Mouse (Mus musculus): ENCODE measurements at regions not wholly inside any gene's neighbourhood (a gene's known extent, or its start where the extent isn't known, plus 50 kb on each side); places are given as distances from the start of the nearest gene placed in this dataset.

DNA sequence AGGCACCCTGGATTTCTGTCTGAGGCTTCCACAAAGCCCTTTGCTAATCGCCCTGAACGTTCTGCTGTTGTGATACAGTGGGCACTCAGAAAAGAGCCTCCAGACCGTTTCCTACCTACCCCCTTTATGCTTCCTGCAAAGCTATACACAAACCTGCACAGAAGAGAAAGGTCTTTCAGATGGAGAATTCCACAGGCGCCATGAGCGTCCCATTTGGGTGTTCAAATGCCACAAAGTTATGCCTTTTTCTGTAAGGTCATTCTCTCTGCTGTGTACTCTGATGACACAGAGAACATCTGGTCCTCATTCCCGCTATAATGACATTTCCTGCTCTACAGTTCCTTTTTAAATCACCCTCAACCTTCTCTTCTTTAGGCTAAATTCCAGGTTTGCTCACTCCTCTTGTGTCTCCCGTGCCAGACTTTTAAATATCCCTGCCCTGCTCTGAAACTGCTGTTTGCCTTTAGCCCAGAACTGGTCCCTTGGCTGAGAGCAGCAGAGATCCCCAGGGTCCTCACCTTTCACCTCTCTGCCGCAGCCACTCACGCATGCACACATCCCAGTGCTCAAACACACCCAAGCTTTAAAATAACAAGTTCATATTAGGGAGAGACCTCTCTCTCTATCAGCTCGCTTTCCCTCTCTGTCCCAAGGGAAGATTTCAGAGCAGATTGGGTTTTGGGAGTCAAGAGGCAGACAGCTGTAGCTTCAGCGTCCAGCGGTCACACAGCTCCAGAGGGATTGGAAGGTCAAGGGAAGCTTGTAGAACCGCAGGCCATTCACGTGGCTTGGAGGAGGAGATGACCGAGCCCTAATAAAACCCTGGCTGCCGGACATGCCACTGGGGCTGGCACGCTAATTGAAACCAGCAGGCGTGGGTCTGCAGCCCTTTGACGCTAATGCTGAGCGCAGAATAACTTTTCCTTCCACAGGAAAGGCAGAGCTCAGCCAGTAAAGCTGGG lies 543.9 kb downstream of the Gja1 start:
- no peak overlapping the region for H3K9ac ChIP-seq
- peak overlapping the region; percentile 16; the same call in 1 of the 2 replicates for H3K4me2 ChIP-seq (replicated peaks)
- H3K27ac ChIP-seq = no peak overlapping the region
- H3K4me3 ChIP-seq = no peak overlapping the region
- 0 out of 2 replicates have a peak, but pooled peaks cover 6% of the 10 kb centered on the region for H3K4me1 ChIP-seq
- no peak for ATAC-seq (ENCODE audit: low FRiP score)
- no peaks in the 10 kb centered on the region for H3K9me3 ChIP-seq (replicated peaks)
- no peaks in the 10 kb centered on the region for H3K36me3 ChIP-seq
- H3K27me3 ChIP-seq = no peaks in the 10 kb centered on the region
- 54% methylated on average over 20 of the region's 20 CpGs for WGBS

- Histone ChIP-seq H3K4me1 (no peaks in the 10 kb centered on the region), H3K4me3 (no peak overlapping the region), H3K9me3 (replicated peaks) (no peaks in the 10 kb centered on the region), H3K9ac (no peak overlapping the region), H3K4me2 (replicated peaks) (no peak overlapping the region), H3K27ac (no peak overlapping the region), H3K36me3 (no peaks in the 10 kb centered on the region), H3K27me3 (no peaks in the 10 kb centered on the region)
- WGBS = 92% methylated on average over 4 of the region's 4 CpGs
- ATAC-seq (ENCODE audit: low FRiP score) = no peak
These were observed 551.0 kb upstream of the Hsf2 start for GRCm38 (mm10) chr10:56935174-56935573.

- Histone ChIP-seq H3K4me2 (replicated peaks) (no peak overlapping the region), H3K27me3 (no peaks in the 10 kb centered on the region), H3K4me3 (no peak overlapping the region), H3K36me3 (no peaks in the 10 kb centered on the region), H3K27ac (no peak overlapping the region), H3K4me1 (no peaks in the 10 kb centered on the region), H3K9me3 (replicated peaks) (no peaks in the 10 kb centered on the region), H3K9ac (no peak overlapping the region)
- 50% methylated on average over 4 of the region's 4 CpGs for WGBS
- ATAC-seq (ENCODE audit: low FRiP score) = no peak
These were observed 544.2 kb upstream of the Hsf2 start for GRCm38 (mm10) chr10:56941972-56942371.

DNA sequence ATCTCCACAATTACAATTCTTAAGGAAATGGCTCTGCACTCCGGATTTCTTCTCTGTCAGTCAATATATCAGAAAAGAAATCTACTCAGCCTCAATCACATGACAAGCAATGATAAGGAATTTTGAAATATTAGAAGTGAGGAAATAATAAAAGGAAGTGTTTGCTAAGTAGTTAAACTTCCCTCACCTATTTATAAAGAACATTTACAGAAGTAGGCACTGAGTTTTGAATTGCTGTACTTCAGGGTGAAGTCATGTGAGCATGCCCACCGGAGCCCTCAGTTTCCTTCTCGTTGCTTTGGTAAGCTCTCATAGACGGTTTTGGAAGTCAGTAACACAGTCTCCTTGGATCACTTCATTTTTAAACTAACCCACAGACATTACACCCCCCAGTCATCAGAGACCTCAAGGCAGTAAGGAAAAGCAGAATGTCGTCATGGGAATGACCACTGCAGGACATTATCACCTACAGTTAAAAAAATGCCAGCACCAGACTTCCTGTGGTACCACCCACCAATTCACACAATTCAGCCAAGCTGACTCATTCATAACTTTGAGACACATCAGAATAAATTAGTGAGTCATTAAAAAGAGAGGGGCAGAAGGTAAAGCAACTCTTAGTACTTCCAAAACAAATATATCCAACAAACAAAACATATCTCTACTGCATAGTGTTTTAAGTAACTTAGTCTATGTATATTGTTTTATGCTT lies 541.6 kb upstream of the Hsf2 start:
- H3K4me3 ChIP-seq = no peak overlapping the region
- H3K36me3 ChIP-seq = no peaks in the 10 kb centered on the region
- H3K4me2 ChIP-seq (replicated peaks) = no peak overlapping the region
- no peak overlapping the region for H3K27ac ChIP-seq
- WGBS = 81% methylated on average over 5 of the region's 5 CpGs
- ATAC-seq (ENCODE audit: low FRiP score) = no peak
- no peak overlapping the region for H3K9ac ChIP-seq
- H3K27me3 ChIP-seq = no peaks in the 10 kb centered on the region
- no peaks in the 10 kb centered on the region for H3K9me3 ChIP-seq (replicated peaks)
- no peaks in the 10 kb centered on the region for H3K4me1 ChIP-seq

DNA sequence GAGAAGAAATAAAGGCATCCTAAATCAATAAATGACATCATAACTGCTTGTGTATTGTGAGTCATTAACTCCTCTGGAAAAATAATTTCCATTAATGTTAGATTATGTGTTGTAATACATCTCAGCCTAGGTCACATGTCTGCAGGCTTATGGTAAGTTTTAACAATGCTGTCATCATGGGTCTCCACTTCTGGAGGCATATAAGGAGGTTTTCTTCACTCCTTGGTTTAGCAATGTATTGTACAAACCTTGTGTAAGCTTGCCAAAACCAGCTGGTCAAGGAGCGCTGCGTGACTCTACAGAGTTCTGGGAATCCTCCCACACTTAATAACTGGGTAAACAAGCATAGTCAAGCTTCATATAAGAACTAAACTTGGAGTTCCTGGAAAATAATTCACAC lies 529.5 kb upstream of the Hsf2 start:
- Histone ChIP-seq H3K36me3 (no peaks in the 10 kb centered on the region), H3K4me1 (no peaks in the 10 kb centered on the region), H3K4me3 (no peak overlapping the region), H3K4me2 (replicated peaks) (no peak overlapping the region), H3K27ac (no peak overlapping the region), H3K27me3 (no peaks in the 10 kb centered on the region), H3K9me3 (replicated peaks) (no peaks in the 10 kb centered on the region), H3K9ac (no peak overlapping the region)
- ATAC-seq (ENCODE audit: low FRiP score) = no peak
- 97% methylated on average over 2 of the region's 2 CpGs for WGBS

- Histone ChIP-seq H3K4me3 (no peak overlapping the region), H3K27me3 (no peaks in the 10 kb centered on the region), H3K4me2 (replicated peaks) (no peak overlapping the region), H3K36me3 (no peaks in the 10 kb centered on the region), H3K9me3 (replicated peaks) (no peaks in the 10 kb centered on the region), H3K4me1 (no peaks in the 10 kb centered on the region), H3K9ac (no peak overlapping the region), H3K27ac (no peak overlapping the region)
- no peak for ATAC-seq (ENCODE audit: low FRiP score)
- 78% methylated on average over 4 of the region's 4 CpGs for WGBS
These were observed 523.9 kb upstream of the Hsf2 start for GRCm38 (mm10) chr10:56962096-56962807.

- WGBS = 85% methylated on average over 3 of the region's 3 CpGs
- no peak for ATAC-seq (ENCODE audit: low FRiP score)
These were observed 523.0 kb upstream of the Hsf2 start for GRCm38 (mm10) chr10:56963215-56963614.

GRCm38 (mm10) chr10:56968913-56969312 lies 517.3 kb upstream of the Hsf2 start:
- ATAC-seq (ENCODE audit: low FRiP score) = no peak
- Histone ChIP-seq H3K9me3 (replicated peaks) (no peaks in the 10 kb centered on the region), H3K9ac (no peak overlapping the region), H3K4me2 (replicated peaks) (no peak overlapping the region), H3K27ac (no peak overlapping the region), H3K27me3 (no peaks in the 10 kb centered on the region), H3K4me3 (no peak overlapping the region), H3K36me3 (no peaks in the 10 kb centered on the region), H3K4me1 (no peaks in the 10 kb centered on the region)
- WGBS = 83% methylated on average over 1 of the region's 1 CpGs

More at GRCm38 (mm10) chr10:56963215-56963614, 523.0 kb upstream of the Hsf2 start:
- Histone ChIP-seq H3K27ac (no peak overlapping the region), H3K4me2 (replicated peaks) (no peak overlapping the region), H3K9ac (no peak overlapping the region), H3K4me1 (no peaks in the 10 kb centered on the region), H3K36me3 (no peaks in the 10 kb centered on the region), H3K27me3 (no peaks in the 10 kb centered on the region), H3K9me3 (replicated peaks) (no peaks in the 10 kb centered on the region), H3K4me3 (no peak overlapping the region)

GRCm38 (mm10) chr10:56974812-56975211 lies 511.4 kb upstream of the Hsf2 start:
- H3K36me3 ChIP-seq = no peaks in the 10 kb centered on the region
- H3K27me3 ChIP-seq = no peaks in the 10 kb centered on the region
- H3K4me1 ChIP-seq = no peaks in the 10 kb centered on the region
- H3K9ac ChIP-seq = no peak overlapping the region
- no peak overlapping the region for H3K4me3 ChIP-seq
- H3K27ac ChIP-seq = no peak overlapping the region
- ATAC-seq (ENCODE audit: low FRiP score) = no peak
- no peaks in the 10 kb centered on the region for H3K9me3 ChIP-seq (replicated peaks)
- 86% methylated on average over 5 of the region's 5 CpGs for WGBS
- no peak overlapping the region for H3K4me2 ChIP-seq (replicated peaks)

GRCm38 (mm10) chr10:56979601-56980000 lies 506.6 kb upstream of the Hsf2 start:
- ATAC-seq (ENCODE audit: low FRiP score) = no peak
- Histone ChIP-seq H3K9ac (no peak overlapping the region), H3K27ac (no peak overlapping the region), H3K4me1 (no peaks in the 10 kb centered on the region), H3K4me2 (replicated peaks) (no peak overlapping the region), H3K27me3 (no peaks in the 10 kb centered on the region), H3K4me3 (no peak overlapping the region), H3K9me3 (replicated peaks) (no peaks in the 10 kb centered on the region), H3K36me3 (no peaks in the 10 kb centered on the region)
- WGBS = 38% methylated on average over 3 of the region's 3 CpGs

- Histone ChIP-seq H3K27me3 (no peaks in the 10 kb centered on the region), H3K4me2 (replicated peaks) (no peak overlapping the region), H3K9me3 (replicated peaks) (no peaks in the 10 kb centered on the region), H3K9ac (no peak overlapping the region), H3K27ac (no peak overlapping the region), H3K36me3 (no peaks in the 10 kb centered on the region), H3K4me3 (no peak overlapping the region), H3K4me1 (no peaks in the 10 kb centered on the region)
- ATAC-seq (ENCODE audit: low FRiP score) = no peak
- WGBS = 64% methylated on average over 3 of the region's 3 CpGs
These were observed 505.4 kb upstream of the Hsf2 start for GRCm38 (mm10) chr10:56980821-56981220.

GRCm38 (mm10) chr10:56982526-56983190 lies 503.5 kb upstream of the Hsf2 start:
- H3K27ac ChIP-seq = no peak overlapping the region
- H3K9me3 ChIP-seq (replicated peaks) = no peaks in the 10 kb centered on the region
- no peaks in the 10 kb centered on the region for H3K36me3 ChIP-seq
- no peak overlapping the region for H3K4me2 ChIP-seq (replicated peaks)
- WGBS = 73% methylated on average over 8 of the region's 8 CpGs
- H3K4me3 ChIP-seq = no peak overlapping the region
- no peak overlapping the region for H3K9ac ChIP-seq
- no peaks in the 10 kb centered on the region for H3K27me3 ChIP-seq
- H3K4me1 ChIP-seq = no peaks in the 10 kb centered on the region
- ATAC-seq (ENCODE audit: low FRiP score) = no peak

Measured in hindbrain, embryonic 12.5 days (tissue).